Mouse (Mus musculus) limb, embryonic 11.5 days (tissue): ENCODE results near the gene Gps1. TPM values are rescaled to one million over a fixed set of nuclear protein-coding genes. Genes with fewer than 3 reads are reported as not detected.

Experiments
- ATAC-seq: fragments of 200-750 bp; cut with Nextera tagmentation; 2 replicates; pipeline ENCODE4 v1.8.0; 2017; ENCODE audit warnings: low read depth; ENCODE audit not compliant: insufficient number of reproducible peaks, low FRiP score, low TSS enrichment
- DNase-seq: peaks from one replicate; pipeline ENCODE4 v3.0.0-alpha.2; 2015; ENCODE audit warnings: low spot score
- H3K27ac ChIP-seq: fragments of 300-500 bp; sonication (generic); replicated peaks from 2 replicates; pipeline ENCODE4 v1.5.1; 2014; ENCODE audit warnings: low read depth, mild to moderate bottlenecking, low read length
- H3K27me3 ChIP-seq: fragments of 300-500 bp; sonication (generic); 2 replicates; pipeline ENCODE4 v1.6.1; 2014; ENCODE audit warnings: mild to moderate bottlenecking, low read length, mixed read lengths; ENCODE audit not compliant: control insufficient read depth, insufficient read depth
- H3K36me3 ChIP-seq: fragments of 300-500 bp; sonication (generic); 2 replicates; pipeline ENCODE4 v1.6.1; 2014; ENCODE audit warnings: mild to moderate bottlenecking, low read length, moderate library complexity, mixed read lengths; ENCODE audit not compliant: control insufficient read depth, insufficient read depth
- H3K4me1 ChIP-seq: fragments of 300-500 bp; sonication (generic); 2 replicates; pipeline ENCODE4 v1.6.1; 2014; ENCODE audit warnings: low read length, mixed read lengths; ENCODE audit not compliant: control insufficient read depth, insufficient read depth
- H3K4me2 ChIP-seq: fragments of 300-500 bp; sonication (generic); 2 replicates; pipeline ENCODE4 v1.6.1; 2014; ENCODE audit warnings: low read depth, mild to moderate bottlenecking, moderate library complexity; ENCODE audit not compliant: severe bottlenecking
- H3K4me3 ChIP-seq: fragments of 300-500 bp; sonication (generic); 2 replicates; pipeline ENCODE4 v1.5.1; 2014; ENCODE audit warnings: low read depth, low read length
- H3K9ac ChIP-seq: fragments of 300-500 bp; sonication (generic); 2 replicates; pipeline ENCODE4 v1.6.1; 2014; ENCODE audit warnings: mild to moderate bottlenecking, low read length
- H3K9me3 ChIP-seq: fragments of 300-500 bp; sonication (generic); 2 replicates; pipeline ENCODE4 v1.6.1; 2016; ENCODE audit warnings: low read length; ENCODE audit not compliant: control insufficient read depth
- whole genome bisulfite sequencing: fragments of 180-500 bp; shearing (Covaris S2); extraction: QIAGEN DNeasy Blood & Tissue Kit; methylation state at CpG from one replicate; pipeline ENCODE4 v1.1.7; 2014; 5-methylcytosine and 5-hydroxymethylcytosine counted together
- polyA plus RNA-seq: library from polyadenylated mRNA; unstranded; fragments of >200 nt; fragmentation: Nextera tagmentation; extraction: Ambion mirVana; gene quantifications from 2 replicates; pipeline ENCODE4 v1.2.1, GENCODE M21; 2014

Gene Gps1
- polyA plus RNA-seq, result 266 and 275 TPM in 2 replicates

DNA sequence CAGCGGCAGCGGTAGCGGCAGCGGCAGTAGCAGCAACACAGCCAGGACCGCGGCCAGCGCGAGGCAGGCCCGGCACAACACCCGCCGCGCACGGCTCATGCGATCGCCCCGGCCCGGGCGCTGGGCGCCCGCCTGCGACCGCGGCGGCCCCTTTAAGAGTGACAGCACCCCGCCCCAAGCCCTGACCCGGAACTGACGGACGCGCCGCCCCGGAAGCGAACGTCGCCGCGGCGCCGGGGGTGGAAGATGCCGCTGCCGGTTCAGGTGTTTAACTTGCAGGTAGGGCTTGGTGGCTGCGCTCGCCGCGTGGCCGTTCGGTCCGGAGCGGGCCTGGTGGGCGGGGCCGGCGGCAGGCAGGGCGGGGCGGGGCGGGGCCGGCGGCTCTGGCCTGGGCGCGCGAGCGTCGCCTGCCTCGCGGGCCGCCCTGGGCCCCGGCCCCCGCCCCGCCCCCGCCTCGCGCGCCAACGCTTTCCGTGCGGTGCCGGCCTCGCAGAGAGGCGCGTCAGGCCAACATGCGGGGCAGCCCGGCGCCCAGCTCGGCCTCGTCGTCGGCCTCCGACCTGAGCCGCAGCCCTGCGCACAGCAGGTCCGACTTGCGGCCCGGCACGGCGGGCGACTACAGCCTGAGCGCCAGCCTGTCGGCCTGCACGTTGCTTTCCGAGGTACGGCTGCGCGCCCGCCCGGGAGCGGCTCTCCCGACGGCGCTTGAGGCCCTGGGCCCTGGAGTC, at the start of gene Gps1, which contains the start of gene Rfng:
Gps1 (plus strand) TSS at position 209 of the 728 bp plus-strand sequence.
Rfng (minus strand) TSS at position 144 of the 728 bp plus-strand sequence.
- peak; percentile 63 for ATAC-seq
- H3K4me2 ChIP-seq, result peak within 1 kb of the TSS; percentile 96
- DNase-seq, result peak; percentile 85
- H3K9me3 ChIP-seq, result no peaks in the 10 kb centered on the region
- H3K36me3 ChIP-seq, result peaks cover 10% of the 10 kb centered on the region
- H3K27me3 ChIP-seq, result no peaks in the 10 kb centered on the region
- peaks cover 12% of the 10 kb centered on the region for H3K4me1 ChIP-seq
- peak within 1 kb of the TSS; percentile 96 for H3K4me3 ChIP-seq
- peak within 1 kb of the TSS; percentile 52 for H3K27ac ChIP-seq
- H3K9ac ChIP-seq, result peak within 1 kb of the TSS; percentile 90
- WGBS, result under 1% methylated on average over 70 of the region's 107 CpGs

DNA sequence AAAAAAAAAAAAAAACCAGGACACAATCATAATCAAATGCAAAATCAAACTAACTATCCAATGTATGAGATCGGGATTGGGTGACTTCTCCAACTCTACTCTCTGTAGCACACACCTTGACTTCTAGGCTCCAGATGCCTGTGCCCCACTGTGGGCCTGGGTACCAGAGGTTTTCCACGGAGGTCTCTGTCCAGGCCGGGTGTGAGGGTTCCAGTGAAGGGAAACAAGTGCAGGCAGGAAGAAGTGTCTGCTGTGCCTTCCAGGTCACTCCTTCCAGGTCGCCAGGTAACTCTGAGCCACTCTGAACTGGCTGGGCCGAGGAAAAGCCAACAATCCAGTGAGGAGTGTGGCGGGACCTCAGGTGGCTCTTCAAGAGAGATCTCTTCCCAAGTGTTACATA, 47.6 kb upstream of the Gps1 start:
- no peaks in the 10 kb centered on the region for H3K4me1 ChIP-seq
- no peaks in the 10 kb centered on the region for H3K36me3 ChIP-seq
- no peak for DNase-seq
- H3K27me3 ChIP-seq, result no peaks in the 10 kb centered on the region
- no peak for ATAC-seq
- no peak overlapping the region for H3K9ac ChIP-seq
- 68% methylated on average over 6 of the region's 6 CpGs for WGBS
- no peak overlapping the region for H3K4me2 ChIP-seq
- no peak overlapping the region for H3K4me3 ChIP-seq
- H3K27ac ChIP-seq, result no peak overlapping the region
- no peaks in the 10 kb centered on the region for H3K9me3 ChIP-seq

DNA sequence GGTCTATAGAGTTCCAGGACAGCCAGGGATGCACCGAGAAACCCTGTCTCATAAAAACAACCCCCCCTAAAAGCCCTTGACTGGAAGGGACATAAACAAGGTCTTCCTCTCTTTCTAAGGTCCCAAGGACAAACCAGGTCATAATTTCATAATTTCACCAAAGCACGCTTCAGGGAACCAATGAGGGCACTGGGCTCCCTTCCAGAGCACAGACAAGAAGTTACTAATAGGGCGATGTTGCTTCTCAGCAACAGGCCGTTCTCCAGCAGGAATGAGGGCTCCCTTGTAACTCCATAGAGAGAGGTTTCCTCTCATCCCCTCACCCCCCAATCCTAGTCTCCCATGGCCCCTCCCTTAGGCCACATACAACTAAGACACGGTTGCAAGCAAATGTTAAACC, 43.1 kb upstream of the Gps1 start:
- Histone ChIP-seq H3K4me3 (no peak overlapping the region), H3K27ac (no peak overlapping the region), H3K36me3 (no peaks in the 10 kb centered on the region), H3K9me3 (no peaks in the 10 kb centered on the region), H3K9ac (no peak overlapping the region), H3K27me3 (no peaks in the 10 kb centered on the region), H3K4me1 (no peaks in the 10 kb centered on the region), H3K4me2 (no peak overlapping the region)
- 85% methylated on average over 5 of the region's 5 CpGs for WGBS
- DNase-seq (no peak), ATAC-seq (no peak)

DNA sequence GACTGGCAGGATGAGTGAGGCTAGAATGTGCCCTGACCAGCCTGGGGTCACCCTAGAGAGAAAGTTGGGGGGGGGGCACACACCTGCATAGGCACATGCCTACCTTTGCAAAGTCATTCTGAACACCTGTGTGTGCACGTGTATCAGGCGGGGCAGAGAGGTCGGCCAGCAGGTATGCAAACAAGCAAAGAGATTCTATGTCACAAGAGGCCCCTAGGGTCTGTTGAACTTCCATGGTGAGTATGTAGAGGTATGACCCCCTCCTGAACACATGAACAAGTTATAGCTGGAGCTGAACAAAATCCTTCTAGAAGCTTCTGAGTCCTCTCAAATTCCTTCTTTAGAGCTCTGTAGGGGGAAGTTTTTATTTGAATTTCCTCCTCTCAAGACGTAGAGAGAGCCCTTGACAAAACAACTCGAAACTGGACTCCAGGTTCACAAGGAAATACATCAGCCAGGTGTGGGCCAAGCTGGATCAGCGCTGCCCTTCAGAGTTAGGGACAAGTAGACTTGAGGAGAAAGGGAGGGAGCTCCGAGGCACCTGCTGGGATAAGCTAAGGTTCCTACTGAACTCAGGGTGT, 39.9 kb upstream of the Gps1 start:
- H3K9ac ChIP-seq, result no peak overlapping the region
- H3K9me3 ChIP-seq, result no peaks in the 10 kb centered on the region
- no peak overlapping the region for H3K27ac ChIP-seq
- ATAC-seq (no peak), DNase-seq (no peak)
- no peaks in the 10 kb centered on the region for H3K36me3 ChIP-seq
- no peak overlapping the region for H3K4me2 ChIP-seq
- no peaks in the 10 kb centered on the region for H3K4me1 ChIP-seq
- H3K27me3 ChIP-seq, result no peaks in the 10 kb centered on the region
- no peak overlapping the region for H3K4me3 ChIP-seq
- 75% methylated on average over 7 of the region's 7 CpGs for WGBS

DNA sequence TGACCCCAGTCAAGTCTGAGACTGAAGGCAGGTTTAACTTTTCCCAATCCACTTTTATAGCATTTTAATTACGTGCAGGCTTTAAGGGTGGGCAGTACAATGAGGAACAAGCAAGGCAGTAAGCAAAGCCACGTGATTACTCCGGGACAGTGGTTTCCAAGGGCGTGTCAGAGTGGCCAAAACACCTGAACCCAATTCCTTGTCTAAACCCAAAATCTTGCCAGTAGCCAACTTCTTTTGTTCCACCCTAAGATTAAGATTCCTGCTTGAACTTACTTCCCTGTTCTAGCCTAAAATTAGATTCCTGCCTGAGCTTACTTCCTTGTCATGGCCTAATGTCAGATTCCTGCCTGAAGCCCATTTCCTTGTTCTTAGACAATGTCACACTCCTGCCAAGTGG, 36.1 kb upstream of the Gps1 start:
- no peak for DNase-seq
- no peak overlapping the region for H3K4me3 ChIP-seq
- no peak overlapping the region for H3K9ac ChIP-seq
- H3K4me2 ChIP-seq, result no peak overlapping the region
- no peak for ATAC-seq
- 40% methylated on average over 4 of the region's 4 CpGs for WGBS
- no peaks in the 10 kb centered on the region for H3K36me3 ChIP-seq
- no peaks in the 10 kb centered on the region for H3K9me3 ChIP-seq
- no peaks in the 10 kb centered on the region for H3K27me3 ChIP-seq
- no peaks in the 10 kb centered on the region for H3K4me1 ChIP-seq
- no peak overlapping the region for H3K27ac ChIP-seq

DNA sequence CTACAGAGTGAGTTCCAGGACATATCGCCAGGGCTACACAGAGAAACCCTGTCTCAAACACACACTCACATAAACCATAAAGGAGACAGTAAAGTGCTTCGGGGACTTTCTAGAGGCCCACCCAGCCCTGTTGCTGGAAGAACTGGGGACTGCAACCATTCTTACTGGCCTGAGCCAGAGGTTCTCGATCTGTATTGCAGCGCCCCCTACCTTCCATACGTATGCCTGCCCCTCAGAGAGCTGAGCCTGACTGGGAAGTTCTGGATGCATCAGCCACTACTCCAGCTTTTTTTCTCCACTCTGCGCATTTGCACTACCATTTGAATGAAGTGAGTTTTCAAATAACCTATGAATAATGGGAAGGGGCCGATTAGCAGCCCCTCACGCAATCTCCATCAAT, 34.6 kb upstream of the Gps1 start:
- ATAC-seq (no peak), DNase-seq (no peak)
- Histone ChIP-seq H3K27me3 (no peaks in the 10 kb centered on the region), H3K9me3 (no peaks in the 10 kb centered on the region), H3K4me2 (no peak overlapping the region), H3K9ac (no peak overlapping the region), H3K4me1 (no peaks in the 10 kb centered on the region), H3K27ac (no peak overlapping the region), H3K36me3 (no peaks in the 10 kb centered on the region), H3K4me3 (no peak overlapping the region)
- WGBS, result 65% methylated on average over 8 of the region's 8 CpGs

DNA sequence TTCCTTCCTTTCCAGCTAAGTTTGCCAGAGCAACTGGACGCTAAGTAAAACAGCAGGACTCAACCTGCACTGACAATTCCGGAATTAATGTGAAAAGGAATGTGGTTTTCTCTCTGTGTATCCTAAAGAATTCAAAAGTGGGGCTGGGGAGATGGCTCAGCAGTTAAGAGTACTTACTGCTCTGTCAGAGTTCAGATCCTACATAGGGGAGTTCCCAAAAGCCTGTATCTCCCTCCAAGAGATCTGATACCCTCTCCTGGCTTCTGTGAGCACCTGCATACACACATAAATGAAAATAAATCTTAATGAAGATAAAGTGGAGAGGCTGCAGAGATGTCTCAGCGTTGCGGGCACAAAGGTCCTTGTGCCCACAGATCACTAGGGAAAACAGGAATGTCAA, 32.5 kb upstream of the Gps1 start:
- no peaks in the 10 kb centered on the region for H3K4me1 ChIP-seq
- H3K9ac ChIP-seq, result no peak overlapping the region
- DNase-seq (no peak), ATAC-seq (no peak)
- no peaks in the 10 kb centered on the region for H3K27me3 ChIP-seq
- no peak overlapping the region for H3K4me2 ChIP-seq
- no peak overlapping the region for H3K27ac ChIP-seq
- 79% methylated on average over 4 of the region's 4 CpGs for WGBS
- H3K4me3 ChIP-seq, result no peak overlapping the region
- no peaks in the 10 kb centered on the region for H3K9me3 ChIP-seq
- no peaks in the 10 kb centered on the region for H3K36me3 ChIP-seq

DNA sequence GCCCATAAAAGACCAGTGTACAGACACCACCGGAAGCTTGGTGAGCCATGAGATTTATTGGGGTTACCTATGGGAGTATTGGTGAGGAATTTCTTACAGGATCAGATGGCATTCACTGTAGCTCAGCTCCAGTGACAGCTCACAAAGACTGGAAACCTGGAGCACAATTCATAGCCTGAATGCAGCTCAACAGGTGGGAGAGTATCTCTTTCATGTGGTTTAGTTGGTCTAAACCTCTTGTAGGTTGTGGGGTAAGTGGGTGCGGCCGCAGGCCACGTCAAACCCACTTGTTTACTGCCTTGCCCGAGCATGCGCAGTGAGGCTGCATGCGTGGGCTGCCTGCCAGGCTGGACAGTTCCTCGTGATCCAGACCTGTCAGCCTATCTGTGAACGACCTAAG, 23.8 kb upstream of the Gps1 start:
- Histone ChIP-seq H3K4me3 (no peak overlapping the region), H3K27me3 (peaks cover 10% of the 10 kb centered on the region), H3K36me3 (no peaks in the 10 kb centered on the region), H3K27ac (no peak overlapping the region), H3K9ac (no peak overlapping the region), H3K4me2 (no peak overlapping the region), H3K9me3 (peaks cover 8% of the 10 kb centered on the region; the same call in 1 of the 2 replicates), H3K4me1 (no peaks in the 10 kb centered on the region)
- ATAC-seq, result no peak
- DNase-seq, result no peak
- WGBS, result 91% methylated on average over 9 of the region's 9 CpGs
